Mouse (Mus musculus) megakaryocyte, adult 5-6 weeks (primary cell): ENCODE measurements around the gene Zfyve27. TPM values are rescaled to one million over a fixed set of nuclear protein-coding genes. Genes with fewer than 3 reads are reported as not detected.
A peak's percentile ranks its signal among the peaks of the same experiment; 100 is the strongest.

Source experiments
- ATAC-seq: 2 replicates; pipeline ENCODE4 v1.8.0; 2016; ENCODE audit warnings: mild to moderate bottlenecking, inconsistent platforms; ENCODE audit not compliant: poor library complexity, severe bottlenecking
- total RNA-seq, 2 experiments: library from RNA; stranded (forward) in 1 of 2; stranded (reverse) in 1 of 2; fragments of 153-499, 151-499 nt in 1 of 2; fragments of 221-1000, 200-1000 nt in 1 of 2; gene quantifications; 2 replicates each; pipeline versions ENCODE4 v1.2.3 to v1.2.4; 2015 to 2017

The Zfyve27 gene
- total RNA-seq (2015), result 7.9 and 13.1 TPM in 2 replicates
- total RNA-seq (2017), result 21.3 and 26.3 TPM in 2 replicates

GRCm38 (mm10) chr19:42163764-42164163, at the start of gene Zfyve27:
Gene Zfyve27, plus strand, starts transcription at chr19:42163951.
- no peak for ATAC-seq

DNA sequence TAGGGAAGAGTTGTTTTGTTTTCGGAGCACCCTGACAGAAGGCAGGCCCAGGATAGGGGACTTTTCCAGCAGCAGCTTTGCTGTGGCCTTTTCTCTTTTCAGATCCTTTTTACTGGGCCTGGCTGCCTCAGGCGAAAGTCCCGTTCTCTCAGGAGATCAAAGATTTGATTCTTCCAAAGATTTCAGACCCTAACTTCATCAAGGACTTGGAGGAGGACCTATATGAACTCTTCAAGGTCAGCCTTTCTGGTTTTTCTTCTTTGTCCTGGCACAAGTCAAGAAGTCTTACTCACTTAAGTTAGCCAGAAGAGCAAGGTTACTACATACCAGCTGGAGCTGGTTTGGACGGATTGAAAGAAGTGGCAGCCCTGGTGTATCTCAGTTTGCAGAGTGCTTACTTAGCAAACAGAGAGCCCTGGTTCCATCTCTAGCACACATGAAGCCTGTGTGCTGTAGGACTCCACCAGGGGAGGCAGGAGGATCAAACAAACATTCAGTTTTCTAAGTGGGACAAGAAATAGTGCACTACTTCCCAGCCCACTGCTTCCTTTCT, 47.9 kb upstream of the Zfyve27 start:
- ATAC-seq, result no peak

DNA sequence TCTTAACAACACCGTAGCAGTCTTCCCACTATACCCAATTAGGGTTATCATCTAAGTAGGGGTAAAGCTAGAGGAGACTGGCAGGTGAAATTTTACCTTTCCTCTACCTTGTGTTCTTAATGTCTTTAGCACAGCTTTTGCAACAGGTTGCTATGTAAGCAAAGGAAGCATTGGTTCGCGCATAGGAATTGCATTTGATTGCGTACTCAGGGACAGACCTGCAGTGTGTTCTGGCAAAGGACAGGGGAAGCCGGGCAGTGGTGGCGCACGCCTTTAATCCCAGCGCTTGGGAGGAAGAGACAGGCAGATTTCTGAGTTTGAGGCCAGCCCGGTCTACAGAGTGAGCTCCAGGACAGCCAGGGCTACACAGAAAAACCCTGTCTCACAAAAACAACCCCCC, 45.6 kb upstream of the Zfyve27 start:
- no peak for ATAC-seq

DNA sequence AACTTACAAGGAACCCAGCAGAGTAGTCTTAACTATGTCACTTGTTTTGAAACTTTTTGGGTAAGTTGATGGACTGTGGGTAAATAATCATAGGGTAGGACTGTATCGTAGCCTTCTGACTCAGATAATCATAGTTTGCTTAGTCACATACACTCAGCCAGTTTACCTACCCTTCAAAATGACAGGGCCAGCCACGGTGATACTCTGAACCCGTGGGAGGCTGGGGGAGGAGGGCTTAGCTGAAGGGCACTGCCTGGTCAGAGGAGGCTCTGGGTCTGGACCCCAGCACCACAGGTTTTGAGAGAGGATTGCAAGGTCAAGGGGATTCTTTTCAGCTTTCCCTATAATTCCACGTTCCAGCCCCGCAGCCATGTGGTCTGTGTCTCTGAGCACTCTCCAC, 45.2 kb upstream of the Zfyve27 start:
- ATAC-seq, result no peak

DNA sequence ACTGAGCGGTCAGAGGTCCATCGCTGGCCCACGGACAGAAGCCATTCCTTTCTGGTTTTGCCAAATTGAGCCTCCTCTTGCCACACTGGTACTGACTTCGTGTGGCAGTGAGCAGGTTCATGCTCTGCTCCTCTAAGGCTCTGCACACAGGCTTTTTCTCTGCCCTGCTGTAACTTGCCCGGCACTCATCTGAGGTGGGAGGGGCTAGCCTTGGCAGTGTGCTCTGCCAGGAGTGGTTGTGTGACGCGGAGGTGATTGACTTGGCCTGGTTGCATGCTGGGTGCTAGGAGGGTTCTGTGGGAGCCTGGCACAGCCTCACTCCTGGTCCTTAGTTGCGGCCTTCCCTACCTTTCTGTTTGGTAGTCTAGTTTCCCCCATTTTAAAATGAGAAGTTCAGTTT, 43.3 kb upstream of the Zfyve27 start:
- no peak for ATAC-seq

DNA sequence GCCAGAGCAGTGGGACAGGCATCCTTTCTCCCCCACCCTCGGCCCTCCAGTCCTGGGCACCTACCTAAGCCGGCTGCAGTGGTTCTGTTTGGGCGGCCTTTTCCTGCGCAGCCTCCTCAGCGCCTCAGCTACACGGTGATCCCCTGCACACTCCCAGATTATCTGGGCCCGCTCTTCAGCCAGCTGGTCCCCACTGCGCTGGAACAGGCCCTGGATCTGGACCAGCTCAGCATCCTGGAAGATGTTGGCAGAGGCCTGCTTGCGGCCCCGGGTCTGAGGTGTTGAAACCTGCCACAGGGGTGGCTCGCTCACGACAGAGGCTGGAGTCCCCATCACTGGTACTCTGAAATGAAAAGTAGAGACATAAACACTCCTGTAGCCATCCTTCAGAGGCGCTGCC, 39.1 kb upstream of the Zfyve27 start:
- no peak for ATAC-seq

DNA sequence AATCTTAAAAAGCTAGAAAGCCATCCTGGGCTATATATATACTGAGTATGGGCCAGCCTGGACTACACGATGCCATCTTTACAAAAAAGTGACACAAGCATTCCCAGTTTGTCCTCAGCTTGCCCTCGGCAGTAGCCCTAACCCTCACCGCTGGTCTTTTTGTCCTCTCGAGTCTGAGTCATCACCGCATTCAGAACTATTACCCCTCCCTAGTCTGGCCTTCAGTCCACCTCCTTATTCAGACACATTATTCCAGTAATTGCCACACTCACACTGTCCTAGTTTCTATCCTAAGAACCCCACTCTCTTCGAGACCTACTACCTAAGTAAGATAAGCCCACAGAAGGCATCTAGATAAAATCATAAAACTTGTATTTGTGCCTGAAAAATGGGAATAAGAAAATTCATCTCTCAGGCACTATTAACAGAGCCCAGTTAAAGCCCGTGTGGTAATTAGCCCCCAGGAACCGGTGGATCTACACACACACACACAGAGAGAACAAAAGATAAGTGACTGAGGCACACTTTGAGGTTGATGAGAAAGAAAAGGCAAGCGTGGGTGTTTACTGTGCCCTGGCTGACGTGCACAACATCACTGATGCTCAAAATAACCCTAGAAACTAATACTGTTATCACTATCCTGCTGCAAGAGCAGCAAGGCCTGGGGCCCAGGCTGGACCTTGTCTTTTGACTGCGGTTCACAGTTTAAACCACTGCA, 38.1 kb upstream of the Zfyve27 start:
- no peak for ATAC-seq

GRCm38 (mm10) chr19:42126219-42126605, 37.5 kb upstream of the Zfyve27 start:
- no peak for ATAC-seq

DNA sequence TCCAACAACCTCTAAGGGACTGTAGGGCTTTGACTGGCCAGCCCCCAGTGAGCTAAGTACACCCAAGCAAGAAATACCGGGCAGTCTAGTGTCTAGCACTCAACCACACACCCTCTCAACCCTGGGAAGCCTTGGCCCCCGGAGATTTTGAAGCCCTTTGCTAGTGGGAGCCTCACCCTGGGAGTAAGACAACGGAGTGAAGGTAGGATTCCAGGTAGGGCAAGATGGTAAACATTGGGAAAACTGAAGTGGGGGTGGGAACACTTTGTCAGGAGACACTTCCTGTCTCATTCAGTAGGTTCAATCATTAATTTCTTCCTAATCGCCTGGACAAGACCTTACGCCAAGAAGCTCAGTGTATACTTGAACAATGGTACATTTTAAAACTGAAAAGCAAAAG, 36.7 kb upstream of the Zfyve27 start:
- no peak for ATAC-seq

GRCm38 (mm10) chr19:42128052-42128740, 35.6 kb upstream of the Zfyve27 start:
- no peak for ATAC-seq

DNA sequence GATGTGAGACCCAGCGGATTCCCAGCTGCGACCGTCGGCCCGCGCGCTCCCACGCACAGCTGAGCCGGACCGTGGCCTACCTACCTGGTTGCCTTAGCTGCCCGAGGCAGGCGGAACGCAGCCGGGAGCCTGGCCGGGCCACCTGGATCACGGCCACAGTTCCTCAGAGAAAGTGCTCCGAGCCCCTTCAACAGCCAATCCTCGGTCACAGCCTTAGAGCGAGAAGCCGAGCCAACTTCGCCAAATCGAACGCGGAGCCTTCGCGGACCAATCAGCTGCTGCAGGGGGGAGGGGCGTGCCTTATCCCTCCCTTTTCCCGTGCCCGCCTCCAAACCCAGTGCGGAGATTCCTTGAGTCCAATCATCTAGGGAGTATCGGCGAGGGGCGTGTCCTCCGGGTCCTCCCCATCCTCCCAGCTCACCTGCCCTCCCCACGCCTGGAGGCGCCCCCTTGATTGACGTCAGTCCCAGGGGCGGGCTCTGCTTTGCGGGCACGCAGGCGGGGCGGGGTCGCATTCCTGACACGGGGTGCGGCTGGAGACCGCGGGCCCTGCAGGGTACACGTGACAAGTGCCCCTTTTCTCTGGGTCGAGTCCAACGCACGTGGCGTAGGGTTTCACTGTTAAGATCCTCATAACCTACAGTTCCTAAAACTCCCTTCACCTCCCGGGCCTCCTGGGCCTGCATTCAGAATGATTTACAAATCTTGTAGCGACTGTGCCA, 34.8 kb upstream of the Zfyve27 start, which contains the start of gene Avpi1:
Avpi1 (minus strand) TSS at position 273 of the 722 bp plus-strand sequence.
- peak; percentile 82 for ATAC-seq

- peak; percentile 17 for ATAC-seq
These were observed 34.0 kb upstream of the Zfyve27 start for GRCm38 (mm10) chr19:42129509-42130293.

- no peak for ATAC-seq
These were observed 33.5 kb upstream of the Zfyve27 start for GRCm38 (mm10) chr19:42130294-42130606.

DNA sequence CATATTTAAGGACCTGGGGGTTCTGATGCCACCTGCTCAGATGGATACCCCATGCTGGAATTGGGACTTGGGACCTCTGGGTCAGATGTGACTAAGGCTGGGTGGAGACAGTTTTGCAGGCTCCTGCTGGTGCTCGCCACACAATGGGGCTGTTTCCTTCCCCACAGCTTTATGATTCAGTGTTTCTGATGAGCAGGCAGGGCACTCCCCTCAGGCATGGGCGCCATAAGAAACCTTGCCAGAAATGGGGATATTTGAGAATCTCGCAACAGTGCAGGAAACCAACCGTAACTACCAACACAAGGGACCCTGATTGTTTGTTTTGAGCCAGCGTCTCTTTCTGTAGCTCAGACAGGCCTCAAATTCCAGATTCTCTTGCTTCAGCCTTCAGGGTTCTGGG, 32.6 kb upstream of the Zfyve27 start:
- ATAC-seq, result no peak

- no peak for ATAC-seq
These were observed 28.7 kb upstream of the Zfyve27 start for GRCm38 (mm10) chr19:42135070-42135469.

DNA sequence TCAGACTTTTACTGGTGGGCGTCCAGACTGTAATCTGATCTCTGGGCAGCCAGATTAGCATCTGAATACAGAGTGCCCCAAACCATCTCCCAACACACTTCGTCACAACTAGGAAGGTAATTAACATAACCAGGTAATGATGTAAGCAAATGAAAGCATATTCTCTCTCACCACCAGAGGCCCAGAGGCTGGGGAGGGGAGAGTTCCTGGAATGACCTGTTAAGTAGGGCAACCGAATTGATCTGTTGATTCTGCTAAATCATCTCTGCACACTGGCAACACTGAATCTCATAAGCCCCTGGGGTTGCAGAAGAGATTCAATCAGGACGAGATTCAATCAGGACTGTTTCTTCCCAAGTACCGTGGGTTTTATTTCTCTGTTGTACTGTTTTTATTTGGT, 27.6 kb upstream of the Zfyve27 start:
- no peak for ATAC-seq

DNA sequence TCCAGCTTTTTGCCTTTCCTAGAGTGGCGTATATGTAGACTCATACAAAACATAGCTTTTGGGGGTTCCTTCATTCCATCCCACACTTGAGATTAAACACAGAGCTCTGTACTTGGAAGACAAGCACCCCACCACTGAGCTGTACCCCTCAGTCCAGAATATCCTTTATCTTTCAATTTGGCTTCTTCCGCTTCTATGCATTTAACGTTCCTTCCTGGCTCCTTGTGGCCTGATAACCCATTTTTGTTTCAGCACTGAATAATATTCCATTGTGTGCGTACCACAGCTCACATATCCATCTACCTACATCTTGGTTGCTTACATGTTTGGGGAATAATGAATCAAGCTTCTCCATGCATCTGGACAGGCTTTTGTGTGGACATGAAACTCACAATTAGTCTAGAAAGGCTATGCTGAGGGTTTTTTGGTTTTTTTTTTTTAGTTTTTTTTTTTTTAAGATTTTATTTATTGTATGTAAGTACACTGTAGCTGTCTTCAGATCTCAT, 26.5 kb upstream of the Zfyve27 start:
- no peak for ATAC-seq

DNA sequence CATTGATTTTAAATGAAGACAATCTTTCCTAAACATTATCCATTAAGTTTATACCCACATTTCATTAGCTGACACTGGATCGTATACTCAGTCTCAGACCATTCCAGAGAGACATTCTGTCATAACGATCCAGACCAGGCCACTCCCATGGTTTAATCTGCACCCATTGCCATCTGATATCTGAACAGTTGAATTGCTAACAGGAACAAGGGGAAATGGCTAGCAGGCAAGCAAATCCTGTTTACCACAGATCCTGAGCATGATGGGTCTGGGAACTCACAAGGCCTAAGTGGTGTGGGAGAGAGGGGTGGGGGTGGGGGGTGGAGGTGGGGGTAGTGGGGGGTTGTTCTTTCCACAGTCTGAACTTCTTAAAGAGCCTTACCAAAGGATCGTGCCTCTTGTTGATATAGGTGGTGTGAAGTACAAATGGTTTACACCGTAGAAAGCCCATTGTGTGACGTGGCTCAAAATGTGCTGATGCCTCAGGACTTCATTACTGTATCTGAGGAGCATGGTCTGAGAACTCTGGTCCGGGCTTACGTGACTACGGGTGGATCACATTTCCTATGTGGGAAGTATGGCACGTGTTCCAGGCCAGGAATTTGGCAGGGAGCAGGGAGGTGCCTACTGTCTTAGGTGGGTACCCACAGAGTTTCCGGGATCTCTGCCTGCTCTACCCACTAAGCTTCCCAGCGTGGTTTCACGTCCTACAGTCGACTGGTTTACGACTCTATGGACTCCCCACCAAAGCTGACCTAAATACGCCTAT, 25.1 kb upstream of the Zfyve27 start:
- ATAC-seq, result no peak

GRCm38 (mm10) chr19:42139724-42140517, 23.8 kb upstream of the Zfyve27 start:
- ATAC-seq, result peak; percentile 63
